Mouse (Mus musculus) embryonic facial prominence, embryonic 13.5 days (tissue): ENCODE data around the gene 6330403K07Rik. TPM values are rescaled to one million over a fixed set of nuclear protein-coding genes. Genes with fewer than 3 reads are reported as not detected.

Experiments used
- polyA plus RNA-seq: library from polyadenylated mRNA; unstranded; fragments of >200 nt; fragmentation: Nextera tagmentation; extraction: Ambion mirVana; gene quantifications from 2 replicates; pipeline ENCODE4 v1.2.1, GENCODE M21; 2015

6330403K07Rik gene
- polyA plus RNA-seq, 1 experiment from 2014 or later: 252 TPM

Other genes starting within 250 kb of the 6330403K07Rik start
- 0.25 TPM in 1 of 2 replicates, not detected in the other for gene Scimp, start 220.9 kb downstream of the 6330403K07Rik start, polyA plus RNA-seq
- 46.2 and 46.3 TPM in 2 replicates for gene Rabep1, start 188.7 kb downstream of the 6330403K07Rik start, polyA plus RNA-seq
- 130 and 140 TPM in 2 replicates for gene Nup88, start 63.5 kb downstream of the 6330403K07Rik start, polyA plus RNA-seq
- gene Rpain, start 63.3 kb downstream of the 6330403K07Rik start, polyA plus RNA-seq: 71.6 and 80.7 TPM in 2 replicates
- gene C1qbp, start 50.5 kb downstream of the 6330403K07Rik start, polyA plus RNA-seq: 233 and 254 TPM in 2 replicates
- gene Dhx33, start 29.1 kb downstream of the 6330403K07Rik start, polyA plus RNA-seq: 18.3 and 20.6 TPM in 2 replicates
- 52.8 and 53.7 TPM in 2 replicates for gene Mis12, start 13.9 kb downstream of the 6330403K07Rik start, polyA plus RNA-seq
- 39.2 and 42.5 TPM in 2 replicates for gene Derl2, start 13.7 kb downstream of the 6330403K07Rik start, polyA plus RNA-seq
- gene Nlrp1a, start 111.2 kb upstream of the 6330403K07Rik start, polyA plus RNA-seq: 0.07 and 0.18 TPM in 2 replicates
- gene Nlrp1b, start 197.2 kb upstream of the 6330403K07Rik start, polyA plus RNA-seq: not detected in 2 replicates